Mouse (Mus musculus): ENCODE data around the gene Olfr618.

GRCm38 (mm10) chr7:103547774-103548173, 42.1 kb upstream of the Olfr618 start, which contains the start of gene Olfr613:
- TF ChIP-seq CTCF (IDR thresholded peaks at IDR 0.05; ENCODE audit: borderline replicate concordance, insufficient read depth, low read length) (no peak), POLR2A (IDR thresholded peaks at IDR 0.05; ENCODE audit: low read depth, low read length) (no peak)
